Mouse (Mus musculus): ENCODE data around the gene Dlgap1. TPM values are rescaled to one million over a fixed set of nuclear protein-coding genes. Genes with fewer than 3 reads are reported as not detected.
"Not testable (repeated sequence)": the region's sequence is repeated elsewhere in the genome, so short reads cannot be mapped to it uniquely, and the experiment has no call there.

The Dlgap1 gene
- polyA plus RNA-seq, 1 experiment from 2014 or later: 3.8 TPM

DNA sequence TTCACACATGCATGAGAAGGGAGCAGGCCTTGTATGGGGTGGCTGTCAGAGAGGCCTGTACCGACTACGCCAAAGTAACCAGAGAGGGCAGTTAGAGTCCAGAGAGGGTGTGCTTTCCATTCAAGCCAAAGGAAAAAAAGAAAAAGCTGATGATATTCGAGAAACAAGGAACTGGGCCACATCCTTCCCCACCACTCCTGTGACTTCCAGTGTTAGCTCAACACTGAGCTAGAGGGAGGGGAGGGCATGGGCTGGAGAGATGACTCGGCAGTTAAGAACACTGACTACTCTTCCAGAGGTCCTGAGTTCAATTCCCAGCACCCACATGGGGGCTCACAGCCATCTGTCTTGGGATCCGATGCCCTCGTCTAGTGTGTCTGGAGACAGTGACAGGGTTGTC lies 860.3 kb downstream of the Dlgap1 start:
- no peak overlapping the region for H3K27ac ChIP-seq (ENCODE audit: low read depth, low read length)
- no peaks in the 10 kb centered on the region for H3K36me3 ChIP-seq (ENCODE audit: control insufficient read depth, insufficient read depth, low read length)
- no peaks in the 10 kb centered on the region for H3K4me1 ChIP-seq (ENCODE audit: control insufficient read depth, insufficient read depth, low read length)
- no peak overlapping the region for H3K9ac ChIP-seq (ENCODE audit: low read depth, low read length)
- WGBS: 76% methylated on average over 6 of the region's 6 CpGs
- no peak overlapping the region for H3K4me3 ChIP-seq (ENCODE audit: low read length)
- no peaks in the 10 kb centered on the region for H3K9me3 ChIP-seq (ENCODE audit: control insufficient read depth, low read length)
- H3K4me2 ChIP-seq (replicated peaks; ENCODE audit: low read depth, low read length): no peak overlapping the region
- H3K27me3 ChIP-seq (ENCODE audit: control insufficient read depth, insufficient read depth, low read length): no peaks in the 10 kb centered on the region
- no peak for ATAC-seq (ENCODE audit: low FRiP score, low TSS enrichment)

DNA sequence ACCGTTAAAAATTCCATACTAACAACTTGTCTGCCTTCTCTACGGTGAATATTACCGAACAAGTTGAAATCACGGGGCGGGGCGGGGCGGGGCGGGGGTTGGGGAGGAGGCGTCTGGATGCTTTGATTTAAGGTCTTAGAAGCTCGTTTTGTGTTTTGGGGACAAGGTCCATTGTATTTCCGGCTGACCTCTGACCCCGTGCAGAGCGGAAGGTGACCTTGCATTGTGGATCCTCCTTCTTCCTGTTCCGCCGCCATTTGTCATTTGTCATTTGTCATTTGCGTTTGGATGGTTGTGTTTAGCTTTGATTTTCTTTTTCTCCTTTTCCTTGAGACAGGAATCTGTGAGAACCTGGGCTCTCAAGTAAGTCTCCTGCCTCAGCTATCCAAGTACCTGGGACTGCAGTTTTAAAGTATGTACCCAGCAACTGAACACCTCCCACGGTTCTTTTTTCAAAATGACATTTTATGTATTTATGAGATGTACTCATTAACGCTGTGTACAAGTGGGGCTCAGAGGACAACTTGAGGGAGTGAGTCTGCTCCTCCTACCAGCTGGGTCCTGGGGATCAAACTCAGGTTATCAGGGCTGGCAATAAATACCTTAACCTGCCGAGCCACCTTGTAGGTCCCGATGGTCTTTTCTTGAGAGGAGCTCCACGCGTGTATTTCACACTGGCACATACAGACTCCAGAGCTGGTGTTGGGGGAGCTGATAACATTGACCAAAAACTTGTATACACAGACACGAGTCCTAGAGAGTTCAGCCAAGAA lies 861.3 kb downstream of the Dlgap1 start:
- H3K4me1 ChIP-seq (ENCODE audit: control insufficient read depth, insufficient read depth, low read length): no peaks in the 10 kb centered on the region
- 78% methylated on average over 23 of the region's 23 CpGs for WGBS
- H3K4me2 ChIP-seq (replicated peaks; ENCODE audit: low read depth, low read length): no peak overlapping the region
- no peaks in the 10 kb centered on the region for H3K36me3 ChIP-seq (ENCODE audit: control insufficient read depth, insufficient read depth, low read length)
- no peak overlapping the region for H3K9ac ChIP-seq (ENCODE audit: low read depth, low read length)
- no peak overlapping the region for H3K4me3 ChIP-seq (ENCODE audit: low read length)
- H3K27me3 ChIP-seq (ENCODE audit: control insufficient read depth, insufficient read depth, low read length): no peaks in the 10 kb centered on the region
- ATAC-seq (ENCODE audit: low FRiP score, low TSS enrichment): no peak
- no peaks in the 10 kb centered on the region for H3K9me3 ChIP-seq (ENCODE audit: control insufficient read depth, low read length)
- H3K27ac ChIP-seq (ENCODE audit: low read depth, low read length): no peak overlapping the region

DNA sequence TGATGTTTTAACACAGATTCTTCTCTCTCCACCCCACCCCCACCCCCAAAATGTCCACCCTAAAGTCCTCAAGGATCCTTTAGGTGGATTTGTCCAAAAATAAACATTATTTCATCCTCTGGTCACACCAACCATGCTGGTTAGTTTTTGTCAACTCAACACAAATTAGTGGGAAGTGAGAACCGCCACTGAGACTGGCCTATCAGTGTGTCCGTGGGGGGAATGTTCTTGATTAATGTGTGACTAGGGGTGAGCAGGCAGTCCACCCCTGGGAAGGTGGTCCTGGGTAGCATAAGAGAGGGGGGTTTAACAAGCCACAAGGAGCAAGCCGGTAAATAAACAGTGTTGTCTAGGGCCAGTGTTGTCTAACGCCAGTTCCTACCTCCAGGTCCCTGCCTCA lies 862.7 kb downstream of the Dlgap1 start:
- no peak for ATAC-seq (ENCODE audit: low FRiP score, low TSS enrichment)
- no peak overlapping the region for H3K27ac ChIP-seq (ENCODE audit: low read depth, low read length)
- H3K4me2 ChIP-seq (replicated peaks; ENCODE audit: low read depth, low read length): no peak overlapping the region
- 0 out of 2 replicates have a peak, but pooled peaks cover under 1% of the 10 kb centered on the region for H3K36me3 ChIP-seq (ENCODE audit: control insufficient read depth, insufficient read depth, low read length)
- H3K4me1 ChIP-seq (ENCODE audit: control insufficient read depth, insufficient read depth, low read length): no peaks in the 10 kb centered on the region
- 46% methylated on average over 4 of the region's 4 CpGs for WGBS
- H3K9ac ChIP-seq (ENCODE audit: low read depth, low read length): no peak overlapping the region
- no peaks in the 10 kb centered on the region for H3K27me3 ChIP-seq (ENCODE audit: control insufficient read depth, insufficient read depth, low read length)
- no peak overlapping the region for H3K4me3 ChIP-seq (ENCODE audit: low read length)
- no peaks in the 10 kb centered on the region for H3K9me3 ChIP-seq (ENCODE audit: control insufficient read depth, low read length)

DNA sequence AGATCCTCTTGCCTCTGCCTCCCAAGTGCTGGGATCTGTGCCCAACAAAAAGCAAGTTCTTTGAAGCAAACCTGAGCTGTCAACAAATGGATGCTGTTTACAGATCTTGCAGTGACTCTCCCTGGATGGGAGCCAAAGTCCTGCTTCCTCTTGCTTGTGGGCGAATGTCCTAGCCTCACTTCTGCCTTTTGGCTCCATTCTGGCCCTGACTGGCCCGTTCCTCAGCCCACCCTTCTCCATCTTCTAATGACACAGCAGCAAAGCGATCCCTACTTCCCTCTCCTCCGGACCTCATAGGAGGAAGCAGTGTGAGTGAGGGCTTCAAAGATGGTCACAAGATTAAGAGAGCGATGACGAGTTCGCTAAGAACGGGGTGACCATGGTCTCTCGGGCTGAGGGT lies 863.7 kb downstream of the Dlgap1 start:
- no peak overlapping the region for H3K4me3 ChIP-seq (ENCODE audit: low read length)
- no peaks in the 10 kb centered on the region for H3K9me3 ChIP-seq (ENCODE audit: control insufficient read depth, low read length)
- H3K9ac ChIP-seq (ENCODE audit: low read depth, low read length): no peak overlapping the region
- H3K4me2 ChIP-seq (replicated peaks; ENCODE audit: low read depth, low read length): no peak overlapping the region
- H3K36me3 ChIP-seq (ENCODE audit: control insufficient read depth, insufficient read depth, low read length): 0 out of 2 replicates have a peak, but pooled peaks cover 3% of the 10 kb centered on the region
- no peaks in the 10 kb centered on the region for H3K27me3 ChIP-seq (ENCODE audit: control insufficient read depth, insufficient read depth, low read length)
- H3K27ac ChIP-seq (ENCODE audit: low read depth, low read length): no peak overlapping the region
- no peaks in the 10 kb centered on the region for H3K4me1 ChIP-seq (ENCODE audit: control insufficient read depth, insufficient read depth, low read length)
- 85% methylated on average over 9 of the region's 9 CpGs for WGBS
- no peak for ATAC-seq (ENCODE audit: low FRiP score, low TSS enrichment)

DNA sequence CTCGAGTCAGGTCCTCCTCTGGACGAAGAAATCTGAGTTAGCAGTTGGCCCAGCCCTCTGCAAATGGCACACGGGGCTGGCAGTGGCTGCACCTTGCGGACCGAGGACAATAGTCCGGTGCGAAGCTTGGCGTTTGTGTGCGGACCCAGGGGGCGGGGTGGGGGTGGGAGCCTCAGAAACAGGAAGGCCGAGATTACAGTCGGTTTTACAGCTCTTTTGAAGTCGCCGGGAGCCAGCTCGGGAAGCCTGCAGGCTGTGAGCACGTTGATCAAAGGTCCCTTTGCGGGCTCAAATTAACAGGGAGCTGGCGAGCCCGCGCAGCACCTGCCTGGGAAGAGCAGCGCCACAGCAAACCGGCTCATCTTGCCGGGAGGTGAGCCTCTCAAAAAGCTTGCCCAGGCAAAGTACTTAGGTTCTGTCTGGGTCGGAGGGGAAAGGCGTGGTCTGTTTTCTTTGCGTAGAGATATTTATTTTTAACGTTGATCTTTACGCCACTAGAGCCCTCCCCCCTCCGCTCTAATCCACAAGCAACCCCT lies 865.6 kb downstream of the Dlgap1 start:
- H3K4me1 ChIP-seq (ENCODE audit: control insufficient read depth, insufficient read depth, low read length): no peaks in the 10 kb centered on the region
- ATAC-seq (ENCODE audit: low FRiP score, low TSS enrichment): peak; percentile 50; the same call in 1 of the 2 replicates
- peak overlapping the region; percentile 85 for H3K4me2 ChIP-seq (replicated peaks; ENCODE audit: low read depth, low read length)
- no peaks in the 10 kb centered on the region for H3K27me3 ChIP-seq (ENCODE audit: control insufficient read depth, insufficient read depth, low read length)
- under 1% methylated on average over 29 of the region's 29 CpGs for WGBS
- 0 out of 2 replicates have a peak overlapping the region, but pooled peaks have one; percentile 19 for H3K27ac ChIP-seq (ENCODE audit: low read depth, low read length)
- no peaks in the 10 kb centered on the region for H3K9me3 ChIP-seq (ENCODE audit: control insufficient read depth, low read length)
- peak overlapping the region; percentile 39 for H3K4me3 ChIP-seq (ENCODE audit: low read length)
- peak overlapping the region; percentile 47 for H3K9ac ChIP-seq (ENCODE audit: low read depth, low read length)
- H3K36me3 ChIP-seq (ENCODE audit: control insufficient read depth, insufficient read depth, low read length): peaks cover 3% of the 10 kb centered on the region; the same call in 1 of the 2 replicates

DNA sequence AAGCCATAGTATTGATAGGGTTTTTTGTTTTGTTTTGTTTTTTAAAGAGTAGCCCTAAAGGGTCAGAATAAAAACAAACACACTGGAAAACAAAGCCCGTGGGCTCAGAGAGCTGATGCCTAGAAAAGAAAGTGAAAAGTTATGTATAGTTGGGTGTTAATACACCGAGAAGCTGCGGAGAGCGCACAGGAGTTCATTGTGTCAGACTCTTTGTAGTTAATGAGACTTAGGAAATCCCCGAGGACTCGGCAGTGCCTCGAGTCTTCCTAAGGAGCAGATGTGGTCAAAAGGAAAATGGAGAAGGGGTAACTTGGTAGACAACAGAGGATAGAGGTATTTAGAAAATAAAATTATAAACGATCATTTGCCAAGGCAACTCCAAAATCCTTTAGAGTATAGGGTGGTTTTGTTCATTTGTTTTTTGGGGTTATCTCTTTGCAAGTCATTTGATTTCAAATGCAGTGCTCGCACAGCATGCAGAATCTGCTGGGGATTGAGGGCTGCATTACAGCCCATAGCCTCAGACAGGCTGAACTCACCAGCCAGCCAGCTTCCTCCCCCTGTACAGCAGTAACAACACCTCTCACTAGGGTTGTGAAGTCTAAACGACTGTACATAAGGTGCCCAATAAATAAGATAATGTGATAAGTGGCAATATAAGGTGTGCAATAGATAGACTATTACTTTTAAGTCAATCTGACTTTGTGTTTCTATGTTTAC lies 866.4 kb downstream of the Dlgap1 start:
- Histone ChIP-seq H3K4me3 (ENCODE audit: low read length) (peak overlapping the region; percentile 39), H3K9me3 (ENCODE audit: control insufficient read depth, low read length) (no peaks in the 10 kb centered on the region), H3K9ac (ENCODE audit: low read depth, low read length) (peak overlapping the region; percentile 47; the same call in 1 of the 2 replicates), H3K27me3 (ENCODE audit: control insufficient read depth, insufficient read depth, low read length) (no peaks in the 10 kb centered on the region), H3K4me1 (ENCODE audit: control insufficient read depth, insufficient read depth, low read length) (no peaks in the 10 kb centered on the region), H3K36me3 (ENCODE audit: control insufficient read depth, insufficient read depth, low read length) (peaks cover 6% of the 10 kb centered on the region; the same call in 1 of the 2 replicates), H3K4me2 (replicated peaks; ENCODE audit: low read depth, low read length) (peak overlapping the region; percentile 85), H3K27ac (ENCODE audit: low read depth, low read length) (no peak overlapping the region)
- WGBS: 5% methylated on average over 10 of the region's 10 CpGs
- ATAC-seq (ENCODE audit: low FRiP score, low TSS enrichment): no peak

DNA sequence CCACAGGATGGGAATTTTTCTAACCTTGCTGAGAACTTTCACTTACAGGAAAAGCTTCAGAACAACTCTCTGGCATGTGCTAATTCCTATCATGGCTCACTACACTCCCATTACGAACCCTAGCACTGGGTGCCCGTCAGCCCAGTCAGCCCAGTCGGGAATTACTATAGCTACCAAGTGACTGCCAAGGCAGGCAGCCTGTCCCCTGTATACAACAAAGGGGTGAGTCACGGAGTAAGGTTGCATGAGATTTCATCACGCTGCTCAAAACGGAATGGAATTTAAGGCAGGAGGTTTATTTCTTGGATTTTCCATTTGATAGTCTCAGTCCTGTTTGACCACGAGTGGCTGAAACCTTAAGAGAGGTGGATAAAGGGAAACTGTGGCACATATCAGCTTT lies 867.9 kb downstream of the Dlgap1 start:
- 60% methylated on average over 7 of the region's 7 CpGs for WGBS
- ATAC-seq (ENCODE audit: low FRiP score, low TSS enrichment): peak; percentile 44; the same call in 1 of the 2 replicates
- H3K27me3 ChIP-seq (ENCODE audit: control insufficient read depth, insufficient read depth, low read length): no peaks in the 10 kb centered on the region

DNA sequence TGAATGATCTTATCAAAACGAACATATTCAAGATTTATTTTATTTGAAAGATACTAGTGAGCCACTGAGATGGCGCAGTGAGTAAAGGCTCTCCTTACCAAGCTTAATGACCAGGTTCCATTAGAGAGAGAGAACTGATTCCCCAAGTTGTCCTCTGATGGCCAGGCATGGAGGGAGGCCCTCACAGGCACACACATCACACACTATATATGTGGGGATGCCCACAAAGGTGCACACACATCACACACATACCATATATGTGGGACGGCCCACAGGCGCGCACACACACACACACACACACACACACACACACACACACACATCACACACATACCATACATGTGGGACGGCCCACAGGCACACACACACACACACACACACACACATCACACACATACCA lies 868.6 kb downstream of the Dlgap1 start:
- not testable (repeated sequence) for H3K4me2 ChIP-seq (replicated peaks; ENCODE audit: low read depth, low read length); H3K27me3 ChIP-seq (ENCODE audit: control insufficient read depth, insufficient read depth, low read length); ATAC-seq (ENCODE audit: low FRiP score, low TSS enrichment); H3K9ac ChIP-seq (ENCODE audit: low read depth, low read length); H3K4me3 ChIP-seq (ENCODE audit: low read length); H3K4me1 ChIP-seq (ENCODE audit: control insufficient read depth, insufficient read depth, low read length); H3K27ac ChIP-seq (ENCODE audit: low read depth, low read length); H3K9me3 ChIP-seq (ENCODE audit: control insufficient read depth, low read length)
- peaks cover 16% of the 10 kb centered on the region; the same call in 1 of the 2 replicates for H3K36me3 ChIP-seq (ENCODE audit: control insufficient read depth, insufficient read depth, low read length)
- 94% methylated on average over 5 of the region's 6 CpGs for WGBS

More for the DNA sequence above, 867.9 kb downstream of the Dlgap1 start:
- Histone ChIP-seq H3K4me1 (ENCODE audit: control insufficient read depth, insufficient read depth, low read length) (no peaks in the 10 kb centered on the region), H3K4me2 (replicated peaks; ENCODE audit: low read depth, low read length) (no peak overlapping the region), H3K4me3 (ENCODE audit: low read length) (no peak overlapping the region), H3K36me3 (ENCODE audit: control insufficient read depth, insufficient read depth, low read length) (peaks cover 13% of the 10 kb centered on the region; the same call in 1 of the 2 replicates), H3K9me3 (ENCODE audit: control insufficient read depth, low read length) (no peaks in the 10 kb centered on the region), H3K27ac (ENCODE audit: low read depth, low read length) (no peak overlapping the region), H3K9ac (ENCODE audit: low read depth, low read length) (no peak overlapping the region)

DNA sequence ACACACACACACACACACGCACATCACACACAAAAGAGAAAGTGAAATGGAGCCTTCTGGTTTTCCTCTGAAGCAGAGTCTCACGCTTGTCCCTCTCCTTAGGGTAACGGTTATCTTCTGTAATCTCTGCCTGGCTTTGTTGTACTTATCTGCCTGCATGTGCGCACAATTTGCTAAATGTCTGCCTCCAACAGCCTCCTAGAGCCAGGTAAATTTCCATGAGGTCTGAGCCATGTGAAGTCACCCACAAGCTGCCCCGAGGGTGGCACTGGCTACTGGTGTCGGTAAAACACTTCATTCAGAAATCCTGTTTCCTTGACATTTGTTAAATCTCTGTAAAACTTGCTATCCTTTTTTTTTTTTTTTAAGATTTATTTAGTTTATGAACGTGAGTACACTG lies 869.2 kb downstream of the Dlgap1 start:
- Histone ChIP-seq H3K4me1 (ENCODE audit: control insufficient read depth, insufficient read depth, low read length) (no peaks in the 10 kb centered on the region), H3K27ac (ENCODE audit: low read depth, low read length) (no peak overlapping the region), H3K4me2 (replicated peaks; ENCODE audit: low read depth, low read length) (no peak overlapping the region), H3K9me3 (ENCODE audit: control insufficient read depth, low read length) (no peaks in the 10 kb centered on the region), H3K4me3 (ENCODE audit: low read length) (no peak overlapping the region), H3K27me3 (ENCODE audit: control insufficient read depth, insufficient read depth, low read length) (no peaks in the 10 kb centered on the region), H3K36me3 (ENCODE audit: control insufficient read depth, insufficient read depth, low read length) (peaks cover 22% of the 10 kb centered on the region), H3K9ac (ENCODE audit: low read depth, low read length) (no peak overlapping the region)
- 73% methylated on average over 7 of the region's 7 CpGs for WGBS
- no peak for ATAC-seq (ENCODE audit: low FRiP score, low TSS enrichment)

All from kidney, embryonic 14.5 days (tissue).